Mouse (Mus musculus) C2C12 (cell line): ENCODE results near the gene Dscaml1.

Experiments
- CTCF ChIP-seq: IDR thresholded peaks from one replicate; pipeline ENCODE4 v1.5.1; 2011; ENCODE audit not compliant: control insufficient read depth, insufficient read depth, insufficient read length
- USF1 ChIP-seq: IDR thresholded peaks from one replicate; pipeline ENCODE4 v1.6.1; 2011; ENCODE audit warnings: low read depth, mild to moderate bottlenecking, control low read depth, moderate library complexity

GRCm38 (mm10) chr9:45573493-45573815 lies 147.0 kb downstream of the Dscaml1 start:
- TF ChIP-seq CTCF = no peak
- no peak for TF ChIP-seq USF1
